Mouse (Mus musculus) midbrain, postnatal 0 days (tissue): ENCODE results near the gene Nup93. TPM values are rescaled to one million over a fixed set of nuclear protein-coding genes. Genes with fewer than 3 reads are reported as not detected.

Experiments
- ATAC-seq: fragments of 200-750 bp; cut with Nextera tagmentation; 2 replicates; pipeline ENCODE4 v1.8.0; 2017; ENCODE audit warnings: moderate number of reproducible peaks, mild to moderate bottlenecking, moderate TSS enrichment, moderate library complexity; ENCODE audit not compliant: low FRiP score
- DNase-seq: peaks from one replicate; pipeline ENCODE4 v3.0.0-alpha.2; 2015; ENCODE audit warnings: low spot score
- H3K27ac ChIP-seq: fragments of 300-500 bp; sonication (generic); 2 replicates; pipeline ENCODE4 v1.5.1; 2014; ENCODE audit warnings: low read depth, mild to moderate bottlenecking, low read length, mixed read lengths
- H3K27me3 ChIP-seq: fragments of 300-500 bp; sonication (generic); 2 replicates; pipeline ENCODE4 v1.6.1; 2014; ENCODE audit warnings: low read length, control low read depth, mixed read lengths; ENCODE audit not compliant: insufficient read depth
- H3K36me3 ChIP-seq: fragments of 300-500 bp; sonication (generic); 2 replicates; pipeline ENCODE4 v1.6.1; 2014; ENCODE audit warnings: low read length, control low read depth, mixed read lengths; ENCODE audit not compliant: insufficient read depth
- H3K4me1 ChIP-seq: fragments of 300-500 bp; sonication (generic); 2 replicates; pipeline ENCODE4 v1.6.1; 2014; ENCODE audit warnings: mild to moderate bottlenecking, control low read depth, antibody characterized with exemption, low read length, mixed read lengths; ENCODE audit not compliant: insufficient read depth
- H3K4me2 ChIP-seq: fragments of 300-500 bp; sonication (generic); 2 replicates; pipeline ENCODE4 v1.6.1; 2014; ENCODE audit warnings: low read depth, mild to moderate bottlenecking, low read length, mixed read lengths; ENCODE audit not compliant: poor library complexity, severe bottlenecking
- H3K4me3 ChIP-seq: fragments of 300-500 bp; sonication (generic); 2 replicates; pipeline ENCODE4 v1.5.1; 2014; ENCODE audit warnings: low read depth, mild to moderate bottlenecking, low read length, moderate library complexity
- H3K9ac ChIP-seq: fragments of 300-500 bp; sonication (generic); replicated peaks from 2 replicates; pipeline ENCODE4 v1.6.1; 2014; ENCODE audit warnings: mild to moderate bottlenecking, low read length, moderate library complexity, mixed read lengths; ENCODE audit not compliant: poor library complexity, severe bottlenecking
- H3K9me3 ChIP-seq: fragments of 300-500 bp; sonication (generic); 2 replicates; pipeline ENCODE4 v1.6.1; 2016; ENCODE audit warnings: low read length, control low read depth
- CTCF ChIP-seq: IDR thresholded peaks from 2 replicates; pipeline ENCODE4 v1.5.1; 2016; ENCODE audit warnings: antibody characterized with exemption, mild to moderate bottlenecking
- WGBS: fragments of 180-500 bp; shearing (Covaris S2); extraction: QIAGEN DNeasy Blood & Tissue Kit; methylation state at CpG from one replicate; pipeline ENCODE4 v1.1.7; 2014; 5-methylcytosine and 5-hydroxymethylcytosine counted together
- polyA plus RNA-seq: library from polyadenylated mRNA; unstranded; fragments of >200 nt; fragmentation: Nextera tagmentation; extraction: Ambion mirVana; gene quantifications from 2 replicates; pipeline ENCODE4 v1.2.1, GENCODE M21; 2015
- total RNA-seq: library from RNA; depleted of rRNA; stranded (reverse); fragments of >200 nt; gene quantifications from 2 replicates; pipeline ENCODE4 v1.2.3, GENCODE M21; 2014

The Nup93 gene
- total and polyA plus RNA-seq, 2 experiments from 2014 or later: 39.9 to 65.3 TPM

GRCm38 (mm10) chr8:94268359-94268890 lies 54.1 kb downstream of the Nup93 start:
- Histone ChIP-seq H3K4me1 (peaks cover 12% of the 10 kb centered on the region), H3K27me3 (no peaks in the 10 kb centered on the region), H3K27ac (peak overlapping the region; percentile 78), H3K4me3 (peak overlapping the region; percentile 41), H3K36me3 (no peaks in the 10 kb centered on the region; the same call in 1 of the 2 replicates), H3K9me3 (no peaks in the 10 kb centered on the region), H3K4me2 (peak overlapping the region; percentile 56), H3K9ac (peak overlapping the region; percentile 65)
- 48% methylated on average over 3 of the region's 3 CpGs for WGBS
- TF ChIP-seq CTCF: no peak
- ATAC-seq (0 out of 2 replicates have a peak, but pooled peaks have one; percentile 18), DNase-seq (peak; percentile 30)

- H3K36me3 ChIP-seq: no peaks in the 10 kb centered on the region; the same call in 1 of the 2 replicates
- DNase-seq (no peak), ATAC-seq (no peak)
- H3K9me3 ChIP-seq: no peaks in the 10 kb centered on the region
- H3K4me3 ChIP-seq: peak overlapping the region; percentile 25
- H3K4me2 ChIP-seq: peak overlapping the region; percentile 43
- WGBS: 85% methylated on average over 7 of the region's 7 CpGs
- peak overlapping the region; percentile 9; the same call in 1 of the 2 replicates for H3K9ac ChIP-seq
- no peak for TF ChIP-seq CTCF
- no peaks in the 10 kb centered on the region for H3K27me3 ChIP-seq
- peak overlapping the region; percentile 34 for H3K27ac ChIP-seq
- peaks cover 16% of the 10 kb centered on the region for H3K4me1 ChIP-seq
Measured at GRCm38 (mm10) chr8:94270309-94270708, 55.9 kb downstream of the Nup93 start.

GRCm38 (mm10) chr8:94271102-94271501 lies 56.7 kb downstream of the Nup93 start:
- DNase-seq: no peak
- H3K27me3 ChIP-seq: no peaks in the 10 kb centered on the region
- no peak overlapping the region for H3K9ac ChIP-seq
- no peaks in the 10 kb centered on the region; the same call in 1 of the 2 replicates for H3K36me3 ChIP-seq
- no peak overlapping the region for H3K4me3 ChIP-seq
- WGBS: 83% methylated on average over 7 of the region's 7 CpGs
- H3K27ac ChIP-seq: no peak overlapping the region
- H3K9me3 ChIP-seq: no peaks in the 10 kb centered on the region
- peaks cover 16% of the 10 kb centered on the region for H3K4me1 ChIP-seq
- no peak for ATAC-seq
- H3K4me2 ChIP-seq: no peak overlapping the region
- TF ChIP-seq CTCF: no peak

GRCm38 (mm10) chr8:94272612-94273011 lies 58.2 kb downstream of the Nup93 start:
- H3K4me3 ChIP-seq: no peak overlapping the region
- DNase-seq (no peak), ATAC-seq (no peak)
- no peaks in the 10 kb centered on the region for H3K9me3 ChIP-seq
- no peak overlapping the region for H3K27ac ChIP-seq
- no peaks in the 10 kb centered on the region; the same call in 1 of the 2 replicates for H3K36me3 ChIP-seq
- no peaks in the 10 kb centered on the region for H3K27me3 ChIP-seq
- TF ChIP-seq CTCF: no peak
- no peak overlapping the region for H3K4me2 ChIP-seq
- H3K9ac ChIP-seq: no peak overlapping the region
- WGBS: 75% methylated on average over 3 of the region's 3 CpGs
- H3K4me1 ChIP-seq: peaks cover 16% of the 10 kb centered on the region

GRCm38 (mm10) chr8:94273289-94273850 lies 59.0 kb downstream of the Nup93 start:
- Histone ChIP-seq H3K9me3 (no peaks in the 10 kb centered on the region), H3K27me3 (no peaks in the 10 kb centered on the region), H3K36me3 (no peaks in the 10 kb centered on the region; the same call in 1 of the 2 replicates), H3K4me1 (peaks cover 16% of the 10 kb centered on the region), H3K27ac (no peak overlapping the region), H3K9ac (no peak overlapping the region), H3K4me2 (no peak overlapping the region), H3K4me3 (no peak overlapping the region)
- DNase-seq (no peak), ATAC-seq (no peak)
- TF ChIP-seq CTCF: no peak
- WGBS: 83% methylated on average over 5 of the region's 5 CpGs

GRCm38 (mm10) chr8:94274030-94274429 lies 59.7 kb downstream of the Nup93 start:
- peaks cover 16% of the 10 kb centered on the region for H3K4me1 ChIP-seq
- H3K4me2 ChIP-seq: no peak overlapping the region
- WGBS: 63% methylated on average over 5 of the region's 5 CpGs
- peak; percentile 55 for TF ChIP-seq CTCF
- H3K9me3 ChIP-seq: no peaks in the 10 kb centered on the region
- no peaks in the 10 kb centered on the region; the same call in 1 of the 2 replicates for H3K36me3 ChIP-seq
- no peaks in the 10 kb centered on the region for H3K27me3 ChIP-seq
- ATAC-seq (no peak), DNase-seq (no peak)
- H3K9ac ChIP-seq: no peak overlapping the region
- H3K27ac ChIP-seq: no peak overlapping the region
- H3K4me3 ChIP-seq: no peak overlapping the region
